ENCODE assay signal across 22 mouse cellular contexts in genomic region chr3:121444414-121444813, GRCm38 (mm10). TPM values are rescaled to one million over a fixed set of nuclear protein-coding genes. Genes with fewer than 3 reads are reported as not detected.
A peak's percentile ranks its signal among the peaks of the same experiment; 100 is the strongest.
DNase-seq lines count a peak whose midpoint lies in the region; ATAC-seq and TF ChIP-seq lines count a peak whose summit lies in the region.
"Had no signal": no experiment of that assay in that cellular context is flagged by ENCODE, and none has a peak within 500 bp of the region (broad histone marks: within the 10 kb centered on the region; RNA-seq: fewer than 3 reads in every experiment).

No protein-coding gene starts in this region.

- H3K4me3 ChIP-seq in gastrocnemius, adult 2 months: no peak overlapping the region
- no peak overlapping the region for H3K4me3 ChIP-seq in kidney, embryonic 14.5 days (ENCODE audit: low read length)
- H3K4me3 ChIP-seq: embryonic facial prominence, embryonic 10.5 days; forebrain, embryonic 10.5 days; forebrain, embryonic 15.5 days; heart, embryonic 10.5 days; heart, embryonic 15.5 days; hindbrain, embryonic 10.5 days; intestine, embryonic 15.5 days had no signal

- no peak overlapping the region for H3K4me2 ChIP-seq in kidney, embryonic 14.5 days (replicated peaks; ENCODE audit: low read depth, low read length)
- H3K4me2 ChIP-seq: forebrain, embryonic 15.5 days; heart, embryonic 15.5 days; hindbrain, embryonic 14.5 days; intestine, embryonic 15.5 days had no signal

- 0 out of 2 replicates have a peak, but pooled peaks have one; percentile 10 for ATAC-seq in kidney, embryonic 14.5 days (ENCODE audit: low FRiP score, low TSS enrichment)
- peak; percentile 7; the same call in 1 of the 2 replicates for ATAC-seq in megakaryocyte progenitor cell, adult 5-6 weeks (replicated peaks; ENCODE audit: poor library complexity)
- ATAC-seq: activated CD4-positive, CD25-positive, alpha-beta regulatory T cell, adult 4 months; forebrain, embryonic 15.5 days; intestine, embryonic 15.5 days; Patski had no signal

- no peaks in the 10 kb centered on the region; the same call in 1 of the 2 replicates for H3K9me3 ChIP-seq in kidney, embryonic 14.5 days (ENCODE audit: control insufficient read depth, low read length)
- H3K9me3 ChIP-seq: forebrain, embryonic 15.5 days; heart, embryonic 10.5 days; heart, embryonic 15.5 days; intestine, embryonic 15.5 days had no signal

- DNase-seq in gastrocnemius, adult 2 months: no peak
- DNase-seq in gastrocnemius, postnatal 14 days: no peak
- DNase-seq in kidney, postnatal 14 days: no peak
- DNase-seq in adrenal gland, postnatal 14 days: peak; percentile 69
- DNase-seq in layer of hippocampus, adult 8-10 months (ENCODE audit: low spot score in 2 of 2): no peak
- DNase-seq: cerebellum, adult 2 months; cerebellum, postnatal 10 days; gastrocnemius, postnatal 25 days; kidney, adult 8-10 months had no signal

- TF ChIP-seq CTCF in gastrocnemius, adult 2 months (IDR thresholded peaks at IDR 0.05): no peak

- intact Hi-C loops in gastrocnemius, adult 2 months (cut with DNase I): no loop called here
- intact Hi-C loops in gastrocnemius, postnatal 14 days (cut with DNase I; ENCODE audit: low total_unique reads): no loop called here

- H3K9ac ChIP-seq in kidney, embryonic 14.5 days (ENCODE audit: low read depth, low read length): no peak overlapping the region
- H3K9ac ChIP-seq: forebrain, embryonic 15.5 days; heart, embryonic 15.5 days; hindbrain, embryonic 14.5 days; intestine, embryonic 15.5 days had no signal

- H3K36me3 ChIP-seq in kidney, embryonic 14.5 days (ENCODE audit: control insufficient read depth, insufficient read depth, low read length): peaks cover 20% of the 10 kb centered on the region; the same call in 1 of the 2 replicates
- H3K36me3 ChIP-seq: heart, embryonic 15.5 days had no signal

- H3K4me1 ChIP-seq in kidney, embryonic 14.5 days (ENCODE audit: control insufficient read depth, insufficient read depth, low read length): peaks cover 49% of the 10 kb centered on the region

- 66% methylated on average over 6 of the region's 6 CpGs for WGBS in kidney, embryonic 14.5 days

- H3K27ac ChIP-seq in gastrocnemius, adult 2 months: peak overlapping the region; percentile 31
- no peak overlapping the region for H3K27ac ChIP-seq in kidney, embryonic 14.5 days (ENCODE audit: low read depth, low read length)
- H3K27ac ChIP-seq: embryonic facial prominence, embryonic 10.5 days; forebrain, embryonic 10.5 days; forebrain, embryonic 15.5 days; heart, embryonic 10.5 days; hindbrain, embryonic 10.5 days; hindbrain, embryonic 14.5 days; intestine, embryonic 15.5 days had no signal

- no peaks in the 10 kb centered on the region for H3K27me3 ChIP-seq in kidney, embryonic 14.5 days (ENCODE audit: control insufficient read depth, insufficient read depth, low read length)
- H3K27me3 ChIP-seq: CH12.LX; forebrain, embryonic 15.5 days; heart, embryonic 15.5 days; intestine, embryonic 15.5 days; Patski had no signal

RNA-seq across cellular contexts. Expression of gene Cnn3, which starts 18.1 kb away (rescaled TPM):
- 10 to 100 TPM; 16.5 to 28.2 TPM for total RNA-seq in gastrocnemius, adult 2 months (2021)
- 10 to 100 TPM; 54.0 to 64.5 TPM for total RNA-seq in gastrocnemius, postnatal 14 days (2021)
- polyA plus RNA-seq in kidney, embryonic 14.5 days (2014; fragmentation: Nextera tagmentation; extraction: Ambion mirVana): 570 and 666 TPM in 2 replicates
- total RNA-seq in adrenal gland, postnatal 14 days (2021): 267 and 270 TPM in 2 replicates
- 38.8 and 43.0 TPM in 2 replicates for total RNA-seq in megakaryocyte progenitor cell, adult 5-6 weeks (2015)
- 21.2 and 28.5 TPM in 2 replicates for total RNA-seq in megakaryocyte progenitor cell, adult 5-6 weeks (2017)
- 100 to 1,000 TPM in 2 of 4 experiments, 10 to 100 TPM in 2; 93.0 to 179 (median 135) TPM for total RNA-seq in layer of hippocampus, adult 8-10 months (2022)
